Mouse (Mus musculus) midbrain, embryonic 12.5 days (tissue): Measurements from ENCODE around the gene Cfap99. TPM values are rescaled to one million over a fixed set of nuclear protein-coding genes. Genes with fewer than 3 reads are reported as not detected.

ENCODE experiments used
- ATAC-seq: fragments of 200-750 bp; cut with Nextera tagmentation; 2 replicates; pipeline ENCODE4 v1.8.0; 2017; ENCODE audit warnings: low read depth, moderate TSS enrichment, moderate library complexity; ENCODE audit not compliant: low FRiP score
- H3K27ac ChIP-seq: fragments of 300-500 bp; sonication (generic); replicated peaks from 2 replicates; pipeline ENCODE4 v1.5.1; 2016; ENCODE audit warnings: mild to moderate bottlenecking
- H3K27me3 ChIP-seq: fragments of 300-500 bp; sonication (generic); 2 replicates; pipeline ENCODE4 v1.6.1; 2016; ENCODE audit warnings: mild to moderate bottlenecking
- H3K36me3 ChIP-seq: fragments of 300-500 bp; sonication (generic); 2 replicates; pipeline ENCODE4 v1.6.1; 2016
- H3K4me1 ChIP-seq: fragments of 300-500 bp; sonication (generic); 2 replicates; pipeline ENCODE4 v1.6.1; 2016
- H3K4me2 ChIP-seq: fragments of 300-500 bp; sonication (generic); replicated peaks from 2 replicates; pipeline ENCODE4 v1.6.1; 2016; ENCODE audit warnings: mild to moderate bottlenecking, moderate library complexity
- H3K4me3 ChIP-seq: fragments of 300-500 bp; sonication (generic); 2 replicates; pipeline ENCODE4 v1.5.1; 2016; ENCODE audit warnings: mild to moderate bottlenecking
- H3K9ac ChIP-seq: fragments of 300-500 bp; sonication (generic); replicated peaks from 2 replicates; pipeline ENCODE4 v1.6.1; 2016; ENCODE audit warnings: mild to moderate bottlenecking, moderate library complexity
- H3K9me3 ChIP-seq: fragments of 300-500 bp; sonication (generic); 2 replicates; pipeline ENCODE4 v1.6.1; 2016; ENCODE audit warnings: mild to moderate bottlenecking
- WGBS: fragments of 180-500 bp; shearing (Covaris S2); methylation state at CpG from one replicate; pipeline ENCODE4 v1.1.7; 2016; 5-methylcytosine and 5-hydroxymethylcytosine counted together
- polyA plus RNA-seq: library from polyadenylated mRNA; unstranded; fragments of >200 nt; fragmentation: Nextera tagmentation; extraction: Ambion mirVana; gene quantifications from 2 replicates; pipeline ENCODE4 v1.2.1, GENCODE M21; 2016

Gene Cfap99
- polyA plus RNA-seq, 1 experiment from 2014 or later, result not detected

- Histone ChIP-seq H3K36me3 (no peaks in the 10 kb centered on the region), H3K27ac (no peak overlapping the region), H3K4me1 (no peaks in the 10 kb centered on the region), H3K4me2 (no peak overlapping the region), H3K27me3 (no peaks in the 10 kb centered on the region), H3K9me3 (no peaks in the 10 kb centered on the region), H3K4me3 (no peak overlapping the region), H3K9ac (no peak overlapping the region)
- 66% methylated on average over 3 of the region's 3 CpGs for WGBS
- no peak for ATAC-seq
Measured at GRCm38 (mm10) chr5:34259172-34259816, 29.1 kb upstream of the Cfap99 start.

GRCm38 (mm10) chr5:34266065-34266464, 22.3 kb upstream of the Cfap99 start:
- WGBS, result 75% methylated on average over 4 of the region's 4 CpGs
- H3K4me2 ChIP-seq, result no peak overlapping the region
- no peaks in the 10 kb centered on the region for H3K9me3 ChIP-seq
- H3K27me3 ChIP-seq, result no peaks in the 10 kb centered on the region
- H3K36me3 ChIP-seq, result no peaks in the 10 kb centered on the region
- ATAC-seq, result no peak
- no peak overlapping the region for H3K4me3 ChIP-seq
- no peak overlapping the region for H3K27ac ChIP-seq
- H3K9ac ChIP-seq, result no peak overlapping the region
- no peaks in the 10 kb centered on the region for H3K4me1 ChIP-seq

- Histone ChIP-seq H3K9me3 (no peaks in the 10 kb centered on the region), H3K4me3 (no peak overlapping the region), H3K4me1 (no peaks in the 10 kb centered on the region), H3K27me3 (no peaks in the 10 kb centered on the region), H3K4me2 (no peak overlapping the region), H3K9ac (no peak overlapping the region), H3K27ac (no peak overlapping the region), H3K36me3 (no peaks in the 10 kb centered on the region)
- 88% methylated on average over 16 of the region's 16 CpGs for WGBS
- ATAC-seq, result no peak
Measured at GRCm38 (mm10) chr5:34269197-34269920, 19.0 kb upstream of the Cfap99 start.

GRCm38 (mm10) chr5:34269921-34270465, 18.4 kb upstream of the Cfap99 start:
- no peaks in the 10 kb centered on the region for H3K9me3 ChIP-seq
- no peak overlapping the region for H3K27ac ChIP-seq
- H3K4me2 ChIP-seq, result no peak overlapping the region
- 76% methylated on average over 12 of the region's 12 CpGs for WGBS
- H3K9ac ChIP-seq, result no peak overlapping the region
- H3K36me3 ChIP-seq, result no peaks in the 10 kb centered on the region
- H3K27me3 ChIP-seq, result no peaks in the 10 kb centered on the region
- H3K4me3 ChIP-seq, result no peak overlapping the region
- H3K4me1 ChIP-seq, result no peaks in the 10 kb centered on the region
- ATAC-seq, result no peak

GRCm38 (mm10) chr5:34271743-34272142, 16.7 kb upstream of the Cfap99 start:
- H3K9ac ChIP-seq, result no peak overlapping the region
- H3K4me3 ChIP-seq, result no peak overlapping the region
- H3K36me3 ChIP-seq, result no peaks in the 10 kb centered on the region
- H3K27ac ChIP-seq, result no peak overlapping the region
- ATAC-seq, result no peak
- H3K4me2 ChIP-seq, result no peak overlapping the region
- H3K9me3 ChIP-seq, result no peaks in the 10 kb centered on the region
- WGBS, result 28% methylated on average over 4 of the region's 4 CpGs
- H3K4me1 ChIP-seq, result no peaks in the 10 kb centered on the region
- no peaks in the 10 kb centered on the region for H3K27me3 ChIP-seq

GRCm38 (mm10) chr5:34273251-34273681, 15.1 kb upstream of the Cfap99 start:
- H3K9me3 ChIP-seq, result no peaks in the 10 kb centered on the region
- ATAC-seq, result no peak
- 78% methylated on average over 5 of the region's 5 CpGs for WGBS
- no peaks in the 10 kb centered on the region for H3K4me1 ChIP-seq
- no peaks in the 10 kb centered on the region for H3K27me3 ChIP-seq
- no peak overlapping the region for H3K4me3 ChIP-seq
- H3K36me3 ChIP-seq, result no peaks in the 10 kb centered on the region
- H3K27ac ChIP-seq, result no peak overlapping the region
- no peak overlapping the region for H3K9ac ChIP-seq
- no peak overlapping the region for H3K4me2 ChIP-seq

- no peak for ATAC-seq
- 92% methylated on average over 3 of the region's 3 CpGs for WGBS
Measured at GRCm38 (mm10) chr5:34274268-34274667, 14.1 kb upstream of the Cfap99 start.

GRCm38 (mm10) chr5:34274676-34275293, 13.6 kb upstream of the Cfap99 start:
- H3K4me2 ChIP-seq, result no peak overlapping the region
- H3K9ac ChIP-seq, result no peak overlapping the region
- H3K27ac ChIP-seq, result no peak overlapping the region
- 91% methylated on average over 10 of the region's 10 CpGs for WGBS
- H3K27me3 ChIP-seq, result no peaks in the 10 kb centered on the region
- H3K4me1 ChIP-seq, result no peaks in the 10 kb centered on the region
- H3K36me3 ChIP-seq, result no peaks in the 10 kb centered on the region
- no peak overlapping the region for H3K4me3 ChIP-seq
- no peak for ATAC-seq
- no peaks in the 10 kb centered on the region for H3K9me3 ChIP-seq

More at GRCm38 (mm10) chr5:34274268-34274667, 14.1 kb upstream of the Cfap99 start:
- H3K27me3 ChIP-seq, result no peaks in the 10 kb centered on the region
- H3K36me3 ChIP-seq, result no peaks in the 10 kb centered on the region
- no peak overlapping the region for H3K4me2 ChIP-seq
- H3K9ac ChIP-seq, result no peak overlapping the region
- H3K4me3 ChIP-seq, result no peak overlapping the region
- no peak overlapping the region for H3K27ac ChIP-seq
- no peaks in the 10 kb centered on the region for H3K4me1 ChIP-seq
- no peaks in the 10 kb centered on the region for H3K9me3 ChIP-seq

GRCm38 (mm10) chr5:34276191-34276590, 12.2 kb upstream of the Cfap99 start:
- no peaks in the 10 kb centered on the region for H3K4me1 ChIP-seq
- no peak overlapping the region for H3K9ac ChIP-seq
- H3K27me3 ChIP-seq, result no peaks in the 10 kb centered on the region
- WGBS, result 87% methylated on average over 7 of the region's 7 CpGs
- H3K9me3 ChIP-seq, result no peaks in the 10 kb centered on the region
- H3K36me3 ChIP-seq, result no peaks in the 10 kb centered on the region
- no peak overlapping the region for H3K4me2 ChIP-seq
- no peak overlapping the region for H3K4me3 ChIP-seq
- no peak for ATAC-seq
- no peak overlapping the region for H3K27ac ChIP-seq

- Histone ChIP-seq H3K4me1 (no peaks in the 10 kb centered on the region), H3K27me3 (no peaks in the 10 kb centered on the region), H3K9ac (no peak overlapping the region), H3K4me3 (no peak overlapping the region), H3K9me3 (no peaks in the 10 kb centered on the region), H3K4me2 (no peak overlapping the region), H3K36me3 (no peaks in the 10 kb centered on the region), H3K27ac (no peak overlapping the region)
- ATAC-seq, result no peak
- 85% methylated on average over 6 of the region's 6 CpGs for WGBS
Measured at GRCm38 (mm10) chr5:34276746-34277145, 11.7 kb upstream of the Cfap99 start.

- WGBS, result 84% methylated on average over 4 of the region's 4 CpGs
- Histone ChIP-seq H3K36me3 (no peaks in the 10 kb centered on the region), H3K9me3 (no peaks in the 10 kb centered on the region), H3K4me3 (no peak overlapping the region), H3K27me3 (0 out of 2 replicates have a peak, but pooled peaks cover 3% of the 10 kb centered on the region), H3K27ac (no peak overlapping the region), H3K4me1 (0 out of 2 replicates have a peak, but pooled peaks cover 2% of the 10 kb centered on the region), H3K9ac (no peak overlapping the region), H3K4me2 (no peak overlapping the region)
- ATAC-seq, result no peak
Measured at GRCm38 (mm10) chr5:34278058-34278457, 10.3 kb upstream of the Cfap99 start.

- no peak for ATAC-seq
- WGBS, result 88% methylated on average over 9 of the region's 9 CpGs
- Histone ChIP-seq H3K36me3 (no peaks in the 10 kb centered on the region), H3K9me3 (no peaks in the 10 kb centered on the region), H3K4me1 (0 out of 2 replicates have a peak, but pooled peaks cover 4% of the 10 kb centered on the region), H3K4me3 (no peak overlapping the region), H3K27me3 (peaks cover 13% of the 10 kb centered on the region), H3K4me2 (no peak overlapping the region), H3K9ac (no peak overlapping the region), H3K27ac (no peak overlapping the region)
Measured at GRCm38 (mm10) chr5:34279214-34279613, 9.2 kb upstream of the Cfap99 start.
